Mouse (Mus musculus) kidney, postnatal 14 days (tissue): ENCODE measurements at regions not wholly inside any gene's neighbourhood (a gene's known extent, or its start where the extent isn't known, plus 50 kb on each side); places are given as distances from the start of the nearest gene placed in this dataset.
A peak's percentile ranks its signal among the peaks of the same experiment; 100 is the strongest.

Experiments used
- DNase-seq: peaks from one replicate; pipeline ENCODE4 v3.0.0; 2022; ENCODE audit warnings: mixed read lengths

DNA sequence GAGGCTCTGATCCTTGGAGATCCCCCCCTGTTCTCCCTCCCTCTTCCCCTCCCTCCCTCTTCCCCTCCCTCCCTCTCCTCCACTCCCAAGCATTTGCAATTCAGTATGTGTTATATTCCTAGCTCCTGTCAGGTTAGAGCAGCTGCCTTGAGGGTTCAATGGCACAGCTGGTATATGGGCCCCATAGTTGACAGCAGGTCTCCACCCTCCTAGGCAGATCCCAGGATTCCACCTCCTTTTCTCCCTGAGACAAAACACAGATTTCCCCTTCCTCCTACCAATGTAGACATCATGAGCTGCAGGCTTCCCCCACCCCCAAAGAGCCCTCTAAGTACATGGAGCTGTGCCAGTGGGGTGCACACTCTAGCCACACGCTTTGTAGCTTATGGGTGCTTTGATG is 137.8 kb downstream of the Unc5cl start:
- DNase-seq = no peak

GRCm38 (mm10) chr17:48595418-48595963 is 140.8 kb downstream of the Unc5cl start:
- no peak for DNase-seq

DNA sequence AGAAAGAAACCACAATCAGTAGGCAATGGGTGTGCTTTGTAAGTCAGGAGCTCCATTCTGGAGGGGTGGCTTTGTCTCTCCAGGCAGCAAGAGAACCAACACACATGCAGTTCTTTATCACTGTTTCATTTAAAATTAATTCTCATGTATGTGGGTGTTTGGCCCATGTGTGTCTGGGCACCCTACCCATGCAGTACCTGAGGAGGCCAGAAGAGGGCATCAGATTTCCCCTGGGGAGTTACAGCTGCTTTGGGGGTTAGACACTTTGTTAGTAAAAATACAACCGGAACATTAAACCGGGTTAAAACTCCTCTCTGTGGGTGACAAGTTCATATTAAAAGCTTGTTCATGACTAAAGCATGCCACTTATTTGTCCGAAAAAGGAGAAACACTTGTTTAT is 141.7 kb downstream of the Unc5cl start:
- no peak for DNase-seq

GRCm38 (mm10) chr17:48597301-48597700 is 142.6 kb downstream of the Unc5cl start:
- no peak for DNase-seq

- DNase-seq = no peak
Observed at GRCm38 (mm10) chr17:48598471-48599141, 143.9 kb downstream of the Unc5cl start.

- peak; percentile 49 for DNase-seq
Observed at GRCm38 (mm10) chr17:48600176-48600575, 145.5 kb downstream of the Unc5cl start.

- peak; percentile 65 for DNase-seq
Observed at GRCm38 (mm10) chr17:48602554-48602953, 147.9 kb downstream of the Unc5cl start.

DNA sequence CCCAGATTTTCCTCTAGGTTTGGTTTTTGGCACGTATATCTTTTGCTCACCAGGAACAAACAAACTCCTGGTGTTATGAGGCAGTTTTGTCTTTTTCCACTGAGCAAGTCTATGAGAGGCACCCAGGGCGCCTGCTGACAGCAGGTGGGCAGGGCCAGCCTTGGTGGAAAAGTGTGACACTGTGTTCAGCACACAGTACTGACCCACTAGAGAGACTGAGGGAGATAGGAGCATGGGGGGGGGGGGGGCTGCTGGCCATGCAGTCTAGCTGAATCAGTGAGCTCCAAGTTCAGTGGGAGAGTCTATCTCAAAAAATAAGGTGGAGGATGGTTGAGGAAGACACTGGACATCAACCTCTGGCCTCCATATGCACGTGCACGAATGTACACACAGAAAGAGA is 152.1 kb downstream of the Unc5cl start:
- no peak for DNase-seq

GRCm38 (mm10) chr17:48608315-48608714 is 153.6 kb downstream of the Unc5cl start:
- no peak for DNase-seq

DNA sequence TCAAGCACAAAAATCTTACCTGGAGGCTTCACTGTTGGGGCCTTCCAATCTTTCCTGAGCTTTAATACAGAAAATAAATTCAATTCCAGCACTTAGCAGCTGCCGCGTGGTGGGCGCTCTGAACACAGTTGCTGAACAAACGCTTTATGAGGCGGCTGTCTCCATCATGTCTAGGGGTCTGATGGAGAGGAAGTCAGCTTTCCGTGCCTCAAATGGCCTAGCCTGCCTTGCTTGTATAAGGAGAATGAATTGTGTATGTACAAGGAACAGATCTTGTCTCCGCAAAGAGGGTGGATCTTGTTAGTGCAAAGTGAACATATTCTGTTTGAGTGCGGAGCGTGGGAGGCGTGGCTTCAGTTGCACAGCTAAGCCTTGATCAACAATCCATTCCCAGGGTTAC is 155.4 kb downstream of the Unc5cl start:
- no peak for DNase-seq

DNA sequence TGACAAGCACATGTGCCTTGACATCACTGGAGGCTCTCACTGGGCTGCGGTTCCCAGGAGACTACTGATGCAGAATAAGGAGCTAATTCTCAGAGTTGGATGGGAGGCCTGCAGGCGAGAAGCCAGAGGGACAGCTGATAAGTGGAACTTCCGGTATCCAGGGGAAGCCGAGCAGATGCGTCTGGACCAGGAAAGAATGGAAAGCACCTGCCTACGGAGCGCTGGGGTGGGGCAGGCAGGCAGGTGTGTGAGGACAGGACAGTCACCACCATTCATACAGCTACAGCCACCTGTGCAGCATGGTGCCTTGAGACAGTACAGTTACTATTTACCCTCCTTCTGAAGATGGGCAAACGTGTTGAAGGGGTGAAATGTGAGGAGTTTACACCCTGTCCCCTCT is 156.1 kb downstream of the Unc5cl start:
- no peak for DNase-seq

DNA sequence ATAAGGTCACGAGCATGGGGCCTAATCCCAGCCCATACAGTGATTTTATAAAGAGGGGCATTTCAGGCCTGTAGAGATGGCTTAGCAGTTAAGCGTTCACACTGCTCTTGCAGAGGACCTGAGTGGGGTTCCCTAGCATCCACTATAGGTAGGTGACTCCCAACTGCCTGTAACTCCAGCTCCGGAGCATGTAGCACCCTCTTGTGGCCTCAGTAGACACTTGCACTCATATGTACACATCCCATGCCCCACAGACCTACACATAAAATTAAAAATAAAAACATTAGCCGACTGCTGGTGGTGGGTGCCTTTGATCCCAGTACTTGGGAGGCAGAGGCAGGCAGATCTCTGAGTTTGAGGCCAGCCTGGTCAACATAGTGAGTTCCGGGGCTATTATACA is 158.8 kb downstream of the Unc5cl start:
- DNase-seq = no peak

- no peak for DNase-seq
Observed at GRCm38 (mm10) chr17:48615248-48615647, 160.5 kb downstream of the Unc5cl start.

- DNase-seq = no peak
Observed at GRCm38 (mm10) chr17:48616205-48616604, 161.5 kb downstream of the Unc5cl start.

- no peak for DNase-seq
Observed at GRCm38 (mm10) chr17:48620896-48621295, 166.2 kb downstream of the Unc5cl start.

DNA sequence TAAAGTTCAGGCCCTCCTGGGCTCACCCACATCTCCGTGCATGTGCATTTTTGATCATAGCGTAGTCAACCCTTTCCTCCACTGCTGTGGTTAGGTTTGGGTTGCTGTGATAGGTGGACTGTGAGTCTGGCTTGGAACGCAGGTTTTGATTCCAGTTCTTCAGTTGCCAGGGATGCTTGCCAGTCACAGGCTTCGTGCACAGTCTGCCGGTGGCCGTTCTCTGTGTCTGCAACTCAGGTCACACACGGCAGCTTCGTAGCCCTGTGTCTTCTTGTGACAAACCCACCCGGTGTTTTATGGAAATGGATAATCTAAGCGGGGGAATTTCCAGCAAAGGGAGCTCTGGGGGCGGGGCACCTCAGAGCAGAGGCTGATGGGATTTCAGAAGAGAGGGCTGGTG is 167.0 kb downstream of the Unc5cl start:
- DNase-seq = no peak

- no peak for DNase-seq
Observed at GRCm38 (mm10) chr17:48624937-48625336, 170.2 kb downstream of the Unc5cl start.

- DNase-seq = no peak
Observed at GRCm38 (mm10) chr17:48625971-48626370, 171.3 kb downstream of the Unc5cl start.

DNA sequence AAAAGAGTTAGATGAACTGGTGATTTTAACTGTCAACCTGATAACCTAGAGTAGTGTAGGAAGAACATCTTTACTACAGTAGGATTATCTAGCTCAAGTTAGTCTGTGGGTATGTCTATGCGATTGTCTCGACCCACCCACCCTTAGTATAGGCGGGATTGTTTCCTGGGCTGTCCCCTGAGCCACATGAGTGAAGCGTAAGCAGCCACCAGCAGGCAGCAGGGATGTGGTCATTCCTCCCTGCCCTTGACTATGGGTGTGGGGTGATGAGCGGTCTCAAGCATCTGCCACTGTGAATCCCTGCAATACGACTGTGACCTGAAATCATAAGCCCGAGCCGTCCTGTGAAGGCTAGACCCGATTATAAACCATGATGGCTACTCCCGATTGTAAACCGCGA is 184.9 kb downstream of the Unc5cl start:
- DNase-seq = no peak

DNA sequence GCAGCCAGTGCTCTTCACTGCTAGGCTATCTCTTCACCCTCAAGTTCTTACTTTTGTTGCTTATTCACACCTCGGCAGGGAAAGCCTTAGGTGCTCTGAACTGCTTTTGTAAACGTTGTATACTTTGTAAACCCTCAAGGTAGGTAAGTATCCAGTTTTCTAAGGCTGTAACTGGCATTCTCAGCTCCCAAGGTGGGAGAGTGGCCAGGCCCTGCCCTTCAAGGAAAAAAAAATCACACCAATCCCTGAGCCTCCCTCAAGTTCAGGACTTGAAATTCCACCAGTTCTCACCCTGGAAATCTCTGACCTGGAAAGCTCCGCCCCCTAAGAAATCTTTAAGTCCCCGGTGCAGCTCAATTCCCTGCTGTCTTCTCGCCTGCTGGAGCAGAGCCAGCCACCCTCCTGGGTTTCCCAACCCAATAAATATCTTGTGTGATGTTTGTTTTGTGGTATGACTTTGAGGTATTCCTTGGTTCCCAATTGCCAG is 188.9 kb downstream of the Unc5cl start:
- no peak for DNase-seq

- DNase-seq = no peak
Observed at GRCm38 (mm10) chr17:48645056-48645455, 190.4 kb downstream of the Unc5cl start.

DNA sequence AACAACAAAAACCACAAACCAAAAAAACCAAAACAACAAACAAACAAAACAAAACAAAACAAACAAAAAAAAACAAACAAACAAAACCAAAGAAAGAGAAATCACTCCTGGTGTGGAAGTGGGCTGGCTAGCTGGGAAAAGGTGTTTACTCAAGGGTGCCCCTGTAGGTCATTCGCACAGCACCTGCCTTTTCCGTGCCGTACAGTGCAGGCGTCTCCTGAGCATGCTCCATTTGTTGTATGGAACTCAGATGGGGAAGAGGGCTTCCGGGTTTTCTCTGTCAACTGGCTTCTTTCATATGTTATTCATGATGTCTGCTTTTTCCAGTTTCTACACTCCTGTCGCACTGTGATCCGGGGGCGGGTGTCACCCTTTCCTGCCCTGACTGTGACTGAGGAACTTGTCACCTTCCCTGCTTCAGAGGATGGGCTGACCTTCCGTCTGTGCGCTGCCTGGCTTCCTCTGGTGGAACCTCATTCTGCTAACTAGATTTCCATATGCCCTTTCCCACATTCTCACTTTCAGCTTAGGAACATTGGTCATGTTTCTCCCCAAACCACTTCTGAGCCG is 192.0 kb downstream of the Unc5cl start:
- no peak for DNase-seq

DNA sequence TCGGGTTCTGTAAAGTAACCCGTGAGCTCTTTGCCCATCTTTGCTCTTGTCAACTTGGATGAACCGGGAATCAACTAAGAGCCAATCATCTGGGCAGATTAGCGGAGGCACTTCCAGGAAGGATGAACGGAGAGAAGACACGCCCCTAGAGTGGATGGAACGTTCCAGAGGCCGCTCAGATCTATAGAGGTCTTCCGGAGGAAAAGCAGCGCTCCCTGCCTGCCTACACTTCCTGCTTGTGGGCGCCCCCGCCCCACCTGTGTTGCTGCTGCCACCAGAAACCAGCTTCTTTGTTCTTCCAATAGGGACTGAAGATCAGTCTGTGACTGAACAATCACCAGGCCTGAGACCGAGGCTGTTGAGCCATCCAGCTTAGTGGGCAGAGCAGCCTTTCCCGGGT is 192.7 kb downstream of the Unc5cl start:
- DNase-seq = no peak

GRCm38 (mm10) chr17:48650556-48650955 is 195.9 kb downstream of the Unc5cl start:
- DNase-seq = no peak

DNA sequence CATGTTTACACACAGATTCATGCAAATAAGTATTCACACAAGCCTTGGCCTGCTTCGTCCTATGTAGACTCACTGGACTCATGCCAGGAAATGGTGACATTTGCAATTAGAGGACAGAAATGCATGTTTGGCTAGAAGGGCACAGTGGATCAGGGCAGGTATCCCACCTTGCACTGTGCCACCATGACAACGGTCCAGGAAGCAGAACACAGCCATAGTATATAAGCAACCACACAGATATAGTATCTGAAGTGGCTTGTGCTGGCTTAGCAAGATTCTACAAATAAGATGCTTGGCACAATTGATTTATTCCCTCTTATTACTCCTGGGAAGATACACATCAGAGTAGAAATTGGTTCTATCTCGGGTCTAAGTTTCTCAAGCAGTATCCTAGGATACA is 218.0 kb downstream of the Unc5cl start:
- DNase-seq = no peak
